Mouse (Mus musculus) kidney, embryonic 14.5 days (tissue): ENCODE measurements around the gene Myo3b. TPM values are rescaled to one million over a fixed set of nuclear protein-coding genes. Genes with fewer than 3 reads are reported as not detected.

Experiments used
- ATAC-seq: fragments of 200-750 bp; cut with Nextera tagmentation; 2 replicates; pipeline ENCODE4 v1.8.0; 2017; ENCODE audit warnings: moderate number of reproducible peaks, mild to moderate bottlenecking, moderate TSS enrichment, moderate library complexity; ENCODE audit not compliant: low FRiP score, low TSS enrichment
- H3K27ac ChIP-seq: fragments of 300-500 bp; sonication (generic); 2 replicates; pipeline ENCODE4 v1.5.1; 2014; ENCODE audit warnings: low read depth, mild to moderate bottlenecking, low read length, moderate library complexity, mixed read lengths
- H3K27me3 ChIP-seq: fragments of 300-500 bp; sonication (generic); 2 replicates; pipeline ENCODE4 v1.6.1; 2014; ENCODE audit warnings: mild to moderate bottlenecking, low read length; ENCODE audit not compliant: control insufficient read depth, insufficient read depth
- H3K36me3 ChIP-seq: fragments of 300-500 bp; sonication (generic); 2 replicates; pipeline ENCODE4 v1.6.1; 2014; ENCODE audit warnings: low read length, mixed read lengths; ENCODE audit not compliant: control insufficient read depth, insufficient read depth
- H3K4me1 ChIP-seq: fragments of 300-500 bp; sonication (generic); 2 replicates; pipeline ENCODE4 v1.6.1; 2014; ENCODE audit warnings: low read length, mixed read lengths; ENCODE audit not compliant: control insufficient read depth, insufficient read depth
- H3K4me2 ChIP-seq: fragments of 300-500 bp; sonication (generic); replicated peaks from 2 replicates; pipeline ENCODE4 v1.6.1; 2014; ENCODE audit warnings: low read depth, mild to moderate bottlenecking, low read length
- H3K4me3 ChIP-seq: fragments of 300-500 bp; sonication (generic); 2 replicates; pipeline ENCODE4 v1.5.1; 2014; ENCODE audit warnings: mild to moderate bottlenecking, low read length
- H3K9ac ChIP-seq: fragments of 300-500 bp; sonication (generic); 2 replicates; pipeline ENCODE4 v1.6.1; 2014; ENCODE audit warnings: low read depth, mild to moderate bottlenecking, low read length, moderate library complexity
- H3K9me3 ChIP-seq: fragments of 300-500 bp; sonication (generic); 2 replicates; pipeline ENCODE4 v1.6.1; 2016; ENCODE audit warnings: low read length; ENCODE audit not compliant: control insufficient read depth
- WGBS: fragments of 180-500 bp; shearing (Covaris S2); extraction: QIAGEN DNeasy Blood & Tissue Kit; methylation state at CpG from one replicate; pipeline ENCODE4 v1.1.7; 2014; 5-methylcytosine and 5-hydroxymethylcytosine counted together
- polyA plus RNA-seq: library from polyadenylated mRNA; unstranded; fragments of >200 nt; fragmentation: Nextera tagmentation; extraction: Ambion mirVana; gene quantifications from 2 replicates; pipeline ENCODE4 v1.2.1, GENCODE M21; 2014

Gene Myo3b
- polyA plus RNA-seq, 1 experiment from 2014 or later, result 0.77 TPM

GRCm38 (mm10) chr2:70113798-70114782 is 75.2 kb downstream of the Myo3b start:
- Histone ChIP-seq H3K36me3 (no peaks in the 10 kb centered on the region), H3K4me1 (no peaks in the 10 kb centered on the region), H3K4me2 (no peak overlapping the region), H3K4me3 (no peak overlapping the region), H3K9me3 (no peaks in the 10 kb centered on the region), H3K27ac (no peak overlapping the region), H3K27me3 (no peaks in the 10 kb centered on the region), H3K9ac (no peak overlapping the region)
- WGBS, result 63% methylated on average over 12 of the region's 12 CpGs
- ATAC-seq, result no peak

- H3K4me3 ChIP-seq, result no peak overlapping the region
- no peaks in the 10 kb centered on the region for H3K36me3 ChIP-seq
- H3K4me1 ChIP-seq, result no peaks in the 10 kb centered on the region
- ATAC-seq, result no peak
- H3K27ac ChIP-seq, result no peak overlapping the region
- 56% methylated on average over 16 of the region's 16 CpGs for WGBS
- H3K9ac ChIP-seq, result no peak overlapping the region
- no peak overlapping the region for H3K4me2 ChIP-seq
- H3K9me3 ChIP-seq, result no peaks in the 10 kb centered on the region
- H3K27me3 ChIP-seq, result no peaks in the 10 kb centered on the region
Observed at GRCm38 (mm10) chr2:70118376-70119264, 79.7 kb downstream of the Myo3b start.

GRCm38 (mm10) chr2:70119265-70119663 is 80.3 kb downstream of the Myo3b start:
- Histone ChIP-seq H3K4me1 (no peaks in the 10 kb centered on the region), H3K9me3 (no peaks in the 10 kb centered on the region), H3K4me3 (no peak overlapping the region), H3K4me2 (no peak overlapping the region), H3K27ac (no peak overlapping the region), H3K36me3 (no peaks in the 10 kb centered on the region), H3K27me3 (no peaks in the 10 kb centered on the region), H3K9ac (no peak overlapping the region)
- 91% methylated on average over 2 of the region's 2 CpGs for WGBS
- ATAC-seq, result no peak

GRCm38 (mm10) chr2:70126330-70126729 is 87.4 kb downstream of the Myo3b start:
- Histone ChIP-seq H3K36me3 (no peaks in the 10 kb centered on the region), H3K9me3 (no peaks in the 10 kb centered on the region)
- 57% methylated on average over 10 of the region's 10 CpGs for WGBS

DNA sequence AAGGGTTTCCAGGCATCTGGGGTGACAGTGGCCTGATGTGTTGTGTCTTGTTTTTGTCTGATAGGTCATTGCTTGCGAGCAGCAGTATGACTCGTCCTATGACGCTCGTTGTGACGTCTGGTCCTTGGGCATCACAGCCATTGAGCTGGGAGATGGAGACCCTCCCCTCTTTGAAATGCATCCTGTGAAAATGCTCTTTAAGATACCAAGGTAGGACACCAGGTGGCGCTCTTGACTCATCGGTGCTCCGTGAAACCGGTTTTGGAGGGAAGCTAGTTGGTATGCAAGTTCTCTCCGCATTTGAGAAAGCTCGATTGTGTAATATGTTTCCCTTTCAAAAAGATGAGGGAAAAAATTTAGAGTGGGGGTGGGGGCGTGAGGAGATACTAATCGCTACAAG is 87.9 kb downstream of the Myo3b start:
- no peaks in the 10 kb centered on the region for H3K9me3 ChIP-seq
- H3K27ac ChIP-seq, result no peak overlapping the region
- ATAC-seq, result peak; percentile 62; the same call in 1 of the 2 replicates
- under 1% methylated on average over 13 of the region's 13 CpGs for WGBS
- H3K9ac ChIP-seq, result no peak overlapping the region
- H3K36me3 ChIP-seq, result no peaks in the 10 kb centered on the region
- H3K4me2 ChIP-seq, result peak overlapping the region; percentile 30
- no peak overlapping the region for H3K4me3 ChIP-seq
- H3K4me1 ChIP-seq, result no peaks in the 10 kb centered on the region; the same call in 1 of the 2 replicates
- peaks cover 5% of the 10 kb centered on the region; the same call in 1 of the 2 replicates for H3K27me3 ChIP-seq

More at GRCm38 (mm10) chr2:70126330-70126729, 87.4 kb downstream of the Myo3b start:
- Histone ChIP-seq H3K4me2 (peak overlapping the region; percentile 11; the same call in 1 of the 2 replicates), H3K4me3 (no peak overlapping the region), H3K27ac (no peak overlapping the region), H3K27me3 (peaks cover 5% of the 10 kb centered on the region; the same call in 1 of the 2 replicates), H3K4me1 (no peaks in the 10 kb centered on the region; the same call in 1 of the 2 replicates), H3K9ac (no peak overlapping the region)
- ATAC-seq, result 0 out of 2 replicates have a peak, but pooled peaks have one; percentile 46

- peak overlapping the region; percentile 30 for H3K4me2 ChIP-seq
Observed at GRCm38 (mm10) chr2:70127351-70128148, 88.6 kb downstream of the Myo3b start.

DNA sequence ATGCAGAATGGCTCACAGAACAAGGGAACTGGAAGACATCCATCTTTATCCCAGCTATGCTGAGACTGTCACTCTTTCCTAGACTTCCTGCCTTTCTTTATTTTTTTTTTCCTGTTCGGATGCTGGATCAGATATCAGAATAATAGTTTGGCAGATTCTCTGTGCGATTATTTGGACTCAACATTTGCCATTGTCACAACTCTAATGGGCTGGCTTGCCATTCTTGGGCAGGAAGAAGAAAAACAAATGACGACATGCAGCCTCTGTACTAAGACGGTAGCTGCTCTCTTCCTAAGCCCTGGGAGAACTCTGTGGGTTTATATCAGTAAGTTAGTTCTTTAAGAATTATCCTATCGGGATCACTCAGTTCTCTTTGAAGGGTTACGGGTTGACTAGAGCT is 89.7 kb downstream of the Myo3b start:
- H3K4me2 ChIP-seq, result no peak overlapping the region
- no peaks in the 10 kb centered on the region for H3K36me3 ChIP-seq
- H3K4me1 ChIP-seq, result no peaks in the 10 kb centered on the region; the same call in 1 of the 2 replicates
- H3K4me3 ChIP-seq, result no peak overlapping the region
- WGBS, result 63% methylated on average over 6 of the region's 6 CpGs
- H3K9ac ChIP-seq, result no peak overlapping the region
- H3K9me3 ChIP-seq, result no peaks in the 10 kb centered on the region
- no peak overlapping the region for H3K27ac ChIP-seq
- peaks cover 5% of the 10 kb centered on the region; the same call in 1 of the 2 replicates for H3K27me3 ChIP-seq
- ATAC-seq, result no peak

More at GRCm38 (mm10) chr2:70127351-70128148, 88.6 kb downstream of the Myo3b start:
- no peaks in the 10 kb centered on the region for H3K36me3 ChIP-seq
- no peak for ATAC-seq
- no peaks in the 10 kb centered on the region; the same call in 1 of the 2 replicates for H3K4me1 ChIP-seq
- no peaks in the 10 kb centered on the region for H3K9me3 ChIP-seq
- no peak overlapping the region for H3K9ac ChIP-seq
- 11% methylated on average over 21 of the region's 21 CpGs for WGBS
- H3K27me3 ChIP-seq, result peaks cover 5% of the 10 kb centered on the region; the same call in 1 of the 2 replicates
- H3K4me3 ChIP-seq, result no peak overlapping the region
- no peak overlapping the region for H3K27ac ChIP-seq

GRCm38 (mm10) chr2:70129566-70129965 is 90.6 kb downstream of the Myo3b start:
- 37% methylated on average over 3 of the region's 3 CpGs for WGBS
- Histone ChIP-seq H3K9me3 (no peaks in the 10 kb centered on the region), H3K4me3 (no peak overlapping the region), H3K27me3 (peaks cover 5% of the 10 kb centered on the region; the same call in 1 of the 2 replicates), H3K4me2 (no peak overlapping the region), H3K9ac (no peak overlapping the region), H3K4me1 (no peaks in the 10 kb centered on the region; the same call in 1 of the 2 replicates), H3K27ac (no peak overlapping the region), H3K36me3 (no peaks in the 10 kb centered on the region)
- peak; percentile 32; the same call in 1 of the 2 replicates for ATAC-seq
